Mouse (Mus musculus): ENCODE results near the gene Smoc2. TPM values are rescaled to one million over a fixed set of nuclear protein-coding genes. Genes with fewer than 3 reads are reported as not detected.

The Smoc2 gene
- total and polyA plus RNA-seq, 3 experiments: not detected

- H3K36me3 ChIP-seq (ENCODE audit: control insufficient read depth in 1 of 2, insufficient read depth in 2 of 2, low read length in 2 of 2): no peaks in the 10 kb centered on the region
- TF ChIP-seq CHD2 (IDR thresholded peaks at IDR 0.05; ENCODE audit: low read length) (no peak), RAD21 (IDR thresholded peaks at IDR 0.05; ENCODE audit: low read depth, low read length) (no peak), MXI1 (IDR thresholded peaks at IDR 0.05; ENCODE audit: low read depth, low read length) (no peak), GATA1 (IDR thresholded peaks at IDR 0.05; ENCODE audit: low read depth, low read length) (no peak), TBP (IDR thresholded peaks at IDR 0.05; ENCODE audit: low read depth, low read length) (no peak), MYC (IDR thresholded peaks at IDR 0.05; ENCODE audit: low read depth, low read length) (no peak), RCOR1 (IDR thresholded peaks at IDR 0.05; ENCODE audit: low read depth, low read length) (no peak), USF2 (IDR thresholded peaks at IDR 0.05; ENCODE audit: borderline replicate concordance in 1 of 2, insufficient read depth in 1 of 2, low read depth in 1 of 2, low read length in 2 of 2) (no peak), TAL1 (IDR thresholded peaks at IDR 0.05; ENCODE audit: low read length) (no peak)
- H3K27me3 ChIP-seq (ENCODE audit: control insufficient read depth in 1 of 2, insufficient read depth in 2 of 2, low read length in 2 of 2): no peaks in the 10 kb centered on the region
- no peaks in the 10 kb centered on the region for H3K79me2 ChIP-seq (ENCODE audit: control insufficient read depth, insufficient read depth, low read length, poor library complexity)
- no peak overlapping the region for H3K4me3 ChIP-seq (ENCODE audit: control insufficient read depth in 1 of 2, insufficient read depth in 1 of 2, low read depth in 2 of 2, low read length in 2 of 2)
- DNase-seq (ENCODE audit: low read depth, low spot score): no peak
- no peaks in the 10 kb centered on the region for H3K9me3 ChIP-seq (replicated peaks; ENCODE audit: insufficient read depth, low read length)
- H3K27ac ChIP-seq (ENCODE audit: control insufficient read depth, low read depth, low read length): no peak overlapping the region
- H3K9ac ChIP-seq (ENCODE audit: control insufficient read depth, low read depth, low read length, poor library complexity, severe bottlenecking): no peak overlapping the region
- H3K4me1 ChIP-seq (ENCODE audit: control insufficient read depth in 1 of 2, insufficient read depth in 2 of 2, low read length in 2 of 2): no peaks in the 10 kb centered on the region
Measured at GRCm38 (mm10) chr17:14414511-14414910, 135.2 kb downstream of the Smoc2 start.

GRCm38 (mm10) chr17:14420460-14421046 is 141.2 kb downstream of the Smoc2 start:
- Histone ChIP-seq H3K27ac (ENCODE audit: control insufficient read depth, low read depth, low read length) (no peak overlapping the region), H3K9me3 (replicated peaks; ENCODE audit: insufficient read depth, low read length) (no peaks in the 10 kb centered on the region), H3K9ac (ENCODE audit: control insufficient read depth, low read depth, low read length, poor library complexity, severe bottlenecking) (no peak overlapping the region), H3K4me3 (ENCODE audit: control insufficient read depth in 1 of 2, insufficient read depth in 1 of 2, low read depth in 2 of 2, low read length in 2 of 2) (no peak overlapping the region), H3K79me2 (ENCODE audit: control insufficient read depth, insufficient read depth, low read length, poor library complexity) (no peaks in the 10 kb centered on the region), H3K4me1 (ENCODE audit: control insufficient read depth in 1 of 2, insufficient read depth in 2 of 2, low read length in 2 of 2) (no peaks in the 10 kb centered on the region), H3K27me3 (ENCODE audit: control insufficient read depth in 1 of 2, insufficient read depth in 2 of 2, low read length in 2 of 2) (no peaks in the 10 kb centered on the region), H3K36me3 (ENCODE audit: control insufficient read depth in 1 of 2, insufficient read depth in 2 of 2, low read length in 2 of 2) (no peaks in the 10 kb centered on the region)
- DNase-seq (ENCODE audit: low read depth, low spot score): no peak
- TF ChIP-seq ZC3H11A (IDR thresholded peaks at IDR 0.05; ENCODE audit: low read depth, low read length) (no peak), TCF12 (IDR thresholded peaks at IDR 0.05; ENCODE audit: low read depth, low read length) (no peak), MAZ (IDR thresholded peaks at IDR 0.05; ENCODE audit: low read depth, low read length) (no peak), POLR2AphosphoS5 (IDR thresholded peaks at IDR 0.05; ENCODE audit: borderline replicate concordance, low read depth, low read length) (no peak), SIN3A (IDR thresholded peaks at IDR 0.05; ENCODE audit: low read length) (no peak), RAD21 (IDR thresholded peaks at IDR 0.05; ENCODE audit: low read depth, low read length) (no peak), ZMIZ1 (IDR thresholded peaks at IDR 0.05; ENCODE audit: low read depth, low read length) (no peak), E2F4 (IDR thresholded peaks at IDR 0.05; ENCODE audit: borderline replicate concordance, low read depth, low read length) (no peak), MXI1 (IDR thresholded peaks at IDR 0.05; ENCODE audit: low read depth, low read length) (no peak), ETS1 (IDR thresholded peaks at IDR 0.05; ENCODE audit: low read depth, low read length) (no peak), UBTF (IDR thresholded peaks at IDR 0.05; ENCODE audit: borderline replicate concordance, insufficient read depth, low read depth, low read length) (no peak), USF1 (IDR thresholded peaks at IDR 0.05; ENCODE audit: low read depth, low read length) (no peak), JUND (IDR thresholded peaks at IDR 0.05; ENCODE audit: low read depth, low read length) (no peak), GATA1 (IDR thresholded peaks at IDR 0.05; ENCODE audit: low read depth, low read length) (no peak), MEF2A (IDR thresholded peaks at IDR 0.05; ENCODE audit: extremely low read depth, insufficient replicate concordance, low read depth, low read length, poor library complexity, severe bottlenecking) (no peak), TAL1 (IDR thresholded peaks at IDR 0.05; ENCODE audit: low read length) (no peak), MAFK (IDR thresholded peaks at IDR 0.05; ENCODE audit: borderline replicate concordance, low read depth, low read length) (no peak), ZNF384 (IDR thresholded peaks at IDR 0.05; ENCODE audit: low read depth, low read length) (no peak), CTCF (IDR thresholded peaks at IDR 0.05 in 2 of 3, conservative IDR thresholded peaks at IDR 0.05 in 1 of 3; ENCODE audit: control insufficient read depth in 1 of 3, insufficient read depth in 1 of 3, low read depth in 2 of 3, low read length in 3 of 3, poor library complexity in 1 of 3, severe bottlenecking in 1 of 3) (no peak)

Measured in MEL (cell line).